Mouse (Mus musculus): ENCODE measurements around the gene Ptpn21.

DNA sequence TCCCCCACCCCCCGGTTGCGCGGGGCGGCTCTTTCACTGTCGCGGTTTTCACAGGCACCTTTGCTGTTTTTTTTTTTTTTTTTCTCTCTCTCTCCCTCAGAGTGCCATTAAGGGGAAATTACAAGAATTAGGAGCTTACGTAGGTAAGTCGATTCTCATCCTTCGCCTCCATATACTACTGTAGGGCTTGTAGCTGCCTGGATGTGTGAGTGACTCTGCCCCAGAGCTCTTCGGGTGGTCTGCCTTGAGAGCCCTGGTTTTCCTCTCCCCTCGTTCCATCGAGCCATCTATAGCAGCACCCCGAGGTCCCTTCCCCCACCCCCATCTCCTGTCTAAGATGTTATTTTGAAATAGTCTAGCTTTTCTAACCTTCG is 10.2 kb upstream of the Ptpn21 start:
- TF ChIP-seq GATA1 (IDR thresholded peaks at IDR 0.05; ENCODE audit: low read length) (no peak), TAL1 (IDR thresholded peaks at IDR 0.05; ENCODE audit: low read length) (no peak)

Data from erythroblast, embryonic 14.5 days (primary cell).